Mouse (Mus musculus): ENCODE measurements at regions not wholly inside any gene's neighbourhood (a gene's known extent, or its start where the extent isn't known, plus 50 kb on each side); places are given as distances from the start of the nearest gene placed in this dataset.

DNA sequence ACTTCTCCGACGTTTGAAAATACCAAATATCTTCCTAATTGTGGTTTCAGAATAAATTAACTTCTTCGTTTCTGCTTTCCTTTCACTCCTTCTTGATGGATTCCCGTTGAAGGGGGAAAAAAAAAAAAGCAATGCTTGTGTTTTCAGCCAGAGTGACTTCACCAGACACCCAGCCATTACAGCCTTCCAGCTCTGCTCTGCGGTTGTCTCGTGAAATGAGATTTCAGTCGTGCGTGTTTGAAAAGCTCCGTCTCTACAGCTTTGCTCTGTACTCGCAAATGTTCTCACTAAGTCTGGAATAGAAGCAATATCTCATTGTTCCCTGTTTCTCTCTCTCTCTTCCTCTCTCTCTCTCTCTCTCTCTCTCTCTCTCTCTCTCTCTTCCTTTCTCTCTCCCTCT lies 509.6 kb upstream of the Kif2a start:
- no peak for ATAC-seq

- no peak for ATAC-seq
Observed at GRCm38 (mm10) chr13:107531026-107531425, 509.1 kb upstream of the Kif2a start.

DNA sequence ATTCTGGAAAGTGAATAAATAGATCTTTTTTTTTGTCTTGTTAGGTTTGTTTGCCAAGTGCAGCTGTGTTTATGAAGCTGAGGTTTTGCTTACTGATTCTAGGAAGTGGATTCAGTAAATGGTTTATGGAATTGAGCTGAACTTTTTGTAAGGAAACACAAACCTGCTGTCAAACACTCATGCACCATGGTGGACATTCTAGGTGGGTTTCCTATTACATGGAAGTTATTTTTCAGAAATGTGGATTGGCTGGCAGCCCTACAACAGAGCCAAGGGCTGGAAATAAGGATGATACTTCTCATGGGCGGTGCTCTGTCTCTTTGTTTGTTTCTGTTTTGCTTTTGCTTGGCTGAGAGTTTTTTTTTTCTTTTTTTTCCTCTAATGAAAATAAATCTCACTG lies 508.5 kb upstream of the Kif2a start:
- ATAC-seq, result no peak

DNA sequence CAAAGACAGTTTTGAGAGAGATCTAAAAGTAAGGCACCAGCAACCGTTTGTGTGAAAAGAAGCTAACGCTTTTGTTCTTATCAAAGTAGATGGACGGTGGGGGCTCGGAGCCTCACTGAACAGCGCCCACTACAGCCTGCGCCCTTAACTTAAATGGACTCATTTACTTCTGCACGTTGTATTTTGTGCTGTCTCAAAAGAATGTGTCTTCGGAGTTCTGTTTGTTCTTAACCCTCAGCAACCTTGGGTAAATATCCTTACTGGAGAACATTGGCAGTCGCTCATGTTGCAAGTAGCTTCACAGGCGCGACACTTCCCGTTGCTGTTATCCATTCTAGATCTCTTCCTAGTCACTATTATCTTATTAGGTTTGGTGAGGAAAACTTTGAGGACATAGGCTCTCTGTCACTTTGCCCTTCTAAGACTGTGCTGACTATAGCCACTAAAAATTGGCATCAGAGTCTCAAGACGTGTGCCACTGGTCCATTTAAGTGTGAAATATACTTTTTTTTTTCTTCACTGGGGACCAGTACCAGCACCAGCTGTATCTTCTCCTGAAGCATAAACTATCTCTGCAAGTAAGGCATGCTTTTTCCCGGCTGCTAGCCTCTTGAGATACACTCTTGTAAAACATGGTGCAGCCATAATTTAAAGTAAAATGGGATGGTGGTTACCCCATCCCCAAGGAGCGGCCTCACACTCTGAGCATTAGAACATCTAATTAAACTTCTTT lies 507.0 kb upstream of the Kif2a start:
- no peak for ATAC-seq

- peak; percentile 43 for ATAC-seq
Observed at GRCm38 (mm10) chr13:107522942-107523341, 501.0 kb upstream of the Kif2a start.

DNA sequence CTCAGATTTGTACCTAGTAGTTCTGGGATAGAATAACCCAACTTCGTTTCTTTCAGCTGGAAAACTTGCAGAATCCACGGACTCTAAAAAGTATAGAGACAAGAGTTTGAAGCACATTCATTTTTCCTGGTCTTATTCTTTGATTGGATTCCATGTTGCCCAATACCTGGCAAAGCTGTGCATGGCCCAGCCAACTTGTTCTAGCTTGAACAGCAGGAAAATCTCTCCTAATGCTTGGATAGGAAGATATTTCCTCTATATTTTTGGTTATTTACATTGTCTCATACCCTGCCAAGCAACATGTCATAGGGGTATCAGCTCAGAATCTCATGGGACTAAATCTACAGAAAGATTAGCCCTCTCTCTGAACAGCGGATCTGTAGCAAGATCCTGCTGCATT lies 492.3 kb upstream of the Kif2a start:
- ATAC-seq, result no peak

- no peak for ATAC-seq
Observed at GRCm38 (mm10) chr13:107513274-107514146, 491.6 kb upstream of the Kif2a start.

DNA sequence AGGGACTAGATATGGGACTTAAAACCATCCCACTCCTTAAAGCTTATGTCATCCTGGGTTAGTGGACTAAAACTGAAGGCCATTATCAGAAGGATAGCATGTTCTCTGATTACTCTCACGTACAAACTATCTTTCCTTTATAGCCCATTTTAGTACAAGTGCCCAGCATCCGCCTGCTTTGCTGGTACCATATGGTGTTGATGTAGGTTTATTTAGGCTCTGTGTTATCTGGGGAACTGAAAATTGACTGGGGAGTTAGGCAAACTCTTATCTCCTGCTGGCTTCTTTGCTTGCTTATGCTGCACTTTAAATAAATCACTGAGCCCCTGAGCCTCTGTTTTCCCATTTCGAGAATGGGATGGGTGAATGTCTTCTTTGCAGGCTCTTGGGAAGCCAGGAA lies 485.4 kb upstream of the Kif2a start:
- ATAC-seq, result no peak

GRCm38 (mm10) chr13:107506832-107507231 lies 484.9 kb upstream of the Kif2a start:
- ATAC-seq, result no peak

DNA sequence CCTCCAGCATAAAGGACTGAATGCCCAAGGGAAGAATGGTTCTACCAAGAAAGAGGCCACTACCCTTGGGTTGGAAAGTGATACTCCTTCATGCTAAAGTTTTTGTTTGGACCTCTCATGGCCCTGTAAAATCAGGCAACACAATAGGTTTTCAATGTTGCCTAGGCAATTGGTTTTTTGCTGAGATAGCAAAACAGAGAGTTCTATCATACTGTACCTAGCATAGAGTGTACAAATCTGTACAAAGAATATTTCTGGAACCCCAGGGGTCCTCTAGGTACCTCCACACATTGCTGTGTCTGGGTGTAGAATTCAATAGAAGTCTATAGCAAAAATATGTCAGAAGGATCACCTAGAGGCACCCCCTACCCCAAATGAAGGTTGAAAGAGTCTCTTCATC lies 483.4 kb upstream of the Kif2a start:
- ATAC-seq, result no peak

DNA sequence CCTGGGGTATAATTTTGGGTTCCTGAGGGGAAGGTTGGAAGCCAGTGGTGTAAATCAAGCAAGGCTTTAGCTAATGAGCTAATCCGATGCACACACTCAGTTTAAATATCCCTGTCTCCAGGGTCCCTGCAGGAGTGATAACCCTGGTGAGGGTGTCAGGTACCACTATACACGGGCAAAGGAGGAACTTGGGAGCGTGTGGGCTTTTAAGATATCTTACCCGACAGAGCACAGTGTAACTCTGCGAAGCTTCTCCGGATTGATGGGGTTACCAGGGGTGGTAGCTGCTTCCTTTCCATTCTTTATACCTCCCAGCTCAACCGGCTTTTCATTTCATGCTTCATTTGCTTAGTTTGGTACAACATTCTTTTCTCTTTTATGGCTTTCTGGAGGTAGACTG lies 480.3 kb upstream of the Kif2a start:
- no peak for ATAC-seq

GRCm38 (mm10) chr13:107500776-107501489 lies 479.0 kb upstream of the Kif2a start:
- no peak for ATAC-seq

GRCm38 (mm10) chr13:107499296-107499695 lies 477.4 kb upstream of the Kif2a start:
- ATAC-seq, result no peak

GRCm38 (mm10) chr13:107495161-107495732 lies 473.3 kb upstream of the Kif2a start:
- no peak for ATAC-seq

- no peak for ATAC-seq
Observed at GRCm38 (mm10) chr13:107493765-107494164, 471.8 kb upstream of the Kif2a start.

DNA sequence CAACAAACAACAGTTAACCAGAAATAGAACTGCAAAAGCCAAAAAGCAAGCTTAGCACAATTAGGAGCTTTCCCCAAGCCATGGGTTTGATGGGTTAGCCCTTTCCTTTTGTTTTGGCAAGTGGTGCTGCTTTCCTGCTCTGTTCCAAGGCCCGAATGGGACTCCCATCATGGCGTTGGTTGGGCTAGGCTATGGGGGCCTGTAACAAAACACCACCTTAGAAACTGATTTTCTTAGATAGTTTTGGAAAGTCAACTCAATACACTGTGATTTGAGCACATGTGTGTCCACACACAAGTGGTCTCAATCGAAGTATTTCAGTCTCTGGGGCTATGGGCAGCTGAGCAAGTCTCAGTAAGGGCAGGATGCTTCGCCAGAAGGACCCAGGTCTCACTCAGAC lies 470.5 kb upstream of the Kif2a start:
- ATAC-seq, result no peak

DNA sequence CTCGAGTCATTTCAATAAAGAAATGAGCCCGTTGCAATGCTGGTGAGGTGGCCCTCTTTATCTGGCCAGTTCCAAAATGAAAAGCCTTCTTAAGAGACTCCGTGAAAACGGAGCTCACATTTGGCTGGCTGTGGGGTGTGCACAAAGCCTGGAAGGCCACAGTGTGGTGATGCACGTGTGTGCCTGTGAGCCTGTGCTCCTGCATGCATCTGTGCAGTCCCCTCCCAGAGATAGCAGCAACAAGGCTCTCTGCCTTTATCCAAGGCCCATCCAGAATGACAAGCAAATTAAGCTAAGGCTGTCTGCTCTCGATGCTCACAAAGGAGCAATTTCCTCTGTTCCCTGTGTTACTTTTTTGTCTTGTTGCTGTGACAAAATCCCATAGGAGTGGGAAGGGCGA lies 469.5 kb upstream of the Kif2a start:
- no peak for ATAC-seq

GRCm38 (mm10) chr13:107485400-107486017 lies 463.6 kb upstream of the Kif2a start:
- ATAC-seq, result no peak

DNA sequence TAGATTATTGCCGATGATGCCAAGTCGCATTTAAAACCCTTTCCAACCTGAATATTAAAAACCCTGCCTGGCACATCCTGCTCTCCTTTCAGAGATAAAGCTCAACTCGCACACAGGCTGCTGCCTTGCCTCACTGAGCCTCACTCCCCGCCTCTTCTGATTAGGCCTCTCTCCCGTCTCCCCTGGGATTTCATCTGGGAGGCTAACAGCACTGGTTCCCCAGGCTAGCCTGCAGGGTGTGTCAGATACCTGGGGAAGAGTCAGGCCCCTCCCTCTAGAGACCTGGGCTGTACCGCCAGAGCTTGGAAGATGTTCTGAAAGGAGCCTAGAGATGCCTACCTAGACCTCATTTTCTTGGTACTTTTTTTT lies 462.7 kb upstream of the Kif2a start:
- ATAC-seq, result no peak

DNA sequence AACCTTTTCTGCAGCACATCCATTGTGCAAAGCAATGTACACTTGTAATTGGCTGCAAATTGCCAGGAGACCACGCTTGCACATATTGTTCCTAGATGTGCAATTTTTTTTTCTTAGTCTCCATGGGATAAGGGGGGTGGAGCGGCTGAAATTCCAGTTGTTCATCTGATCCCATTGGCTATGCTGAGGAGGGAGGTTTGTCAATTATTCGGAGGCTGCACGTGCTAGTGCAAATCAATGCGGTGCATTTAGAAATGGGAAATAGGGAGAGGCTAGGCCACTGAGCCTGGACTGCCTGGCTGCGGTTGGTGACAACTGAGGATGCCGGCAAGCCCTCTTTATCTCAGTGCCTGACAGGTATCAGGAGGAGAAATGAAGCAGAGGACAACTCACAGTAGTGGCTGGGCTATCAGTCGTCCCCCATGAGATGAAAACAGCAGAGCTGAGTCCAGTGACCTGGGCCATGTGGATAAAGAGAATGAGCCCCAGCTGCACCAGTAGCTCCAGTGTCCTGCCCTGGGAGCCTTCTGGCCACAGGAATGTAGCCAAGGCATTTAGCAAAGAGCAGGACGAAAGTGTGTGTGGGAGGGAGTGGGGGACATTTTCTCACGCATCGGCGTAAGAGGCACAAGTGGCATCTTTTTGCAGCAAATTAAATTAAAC lies 462.2 kb upstream of the Kif2a start:
- no peak for ATAC-seq

- ATAC-seq, result no peak
Observed at GRCm38 (mm10) chr13:107475166-107475565, 453.2 kb upstream of the Kif2a start.
